Mouse (Mus musculus) heart, postnatal 36 days (tissue): Measurements from ENCODE around the gene Plekhs1. TPM values are rescaled to one million over a fixed set of nuclear protein-coding genes. Genes with fewer than 3 reads are reported as not detected.

Experiments
- DNase-seq, 2 experiments: peaks; one replicate each; pipeline ENCODE4 v3.0.0; 2021 to 2022
- intact Hi-C: fragments of 180-260 bp; cut with DNase I; formaldehyde crosslinking; loops from one replicate; pipeline ENCODE4 v1.15.1; 2025
- total RNA-seq, 2 experiments: library from RNA; stranded (reverse); gene quantifications; 2 replicates each; pipeline ENCODE4 v1.2.3; 2021

The Plekhs1 gene
- total RNA-seq: not detected

DNA sequence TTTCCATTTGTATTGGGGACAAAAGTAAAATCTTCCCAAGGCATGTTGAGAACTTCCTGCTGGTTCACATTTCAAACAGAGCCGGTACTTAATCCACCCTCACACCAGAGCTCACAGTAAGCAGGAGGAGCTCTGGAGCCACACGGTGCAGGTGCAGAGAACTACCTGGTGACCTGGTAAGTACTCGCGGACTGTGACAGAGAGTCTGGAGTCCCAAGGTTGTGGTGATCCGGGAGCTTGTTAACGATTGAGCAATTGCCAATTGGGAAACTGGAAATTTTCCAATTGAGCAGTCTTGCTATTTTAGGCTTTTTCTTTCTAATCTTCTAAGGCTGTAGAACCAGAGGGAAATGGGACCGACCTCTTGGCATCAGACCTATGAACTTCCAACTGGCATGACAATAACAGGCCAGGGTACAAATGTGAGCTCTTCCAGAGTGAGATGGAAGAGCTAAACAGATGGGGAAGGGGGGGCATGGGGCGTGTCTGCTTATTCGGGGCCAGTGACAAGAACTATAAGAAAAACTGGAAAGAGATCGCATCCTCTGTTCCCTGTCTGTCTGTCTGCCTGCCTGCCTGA, at the start of gene Plekhs1:
Gene Plekhs1 (plus strand): TSS at position 119 of the 580 bp plus-strand sequence.
- no peak for DNase-seq

DNA sequence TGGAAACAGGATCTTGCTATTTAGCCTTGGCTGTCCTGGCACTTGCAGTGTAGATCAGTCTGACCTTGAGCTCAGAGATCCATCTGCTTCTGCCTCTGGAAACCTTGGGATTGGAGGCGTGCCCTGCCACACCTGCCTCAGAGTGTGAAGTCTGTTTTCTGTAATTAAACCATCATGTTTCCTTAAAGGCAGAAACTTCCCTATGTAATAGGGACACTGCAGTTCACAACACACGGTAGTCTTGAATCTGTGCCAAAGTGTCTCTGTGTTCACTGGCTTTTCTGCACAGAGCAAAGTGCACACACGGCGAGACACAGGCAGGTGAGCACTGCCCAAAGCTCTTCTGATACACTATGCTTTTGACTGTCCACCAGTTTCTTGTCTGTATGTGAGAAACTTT, 43.0 kb upstream of the Plekhs1 start:
- DNase-seq: no peak
- intact Hi-C loops: no loop called here

More for the DNA sequence above, at the start of gene Plekhs1:
- intact Hi-C loops: no loop called here

DNA sequence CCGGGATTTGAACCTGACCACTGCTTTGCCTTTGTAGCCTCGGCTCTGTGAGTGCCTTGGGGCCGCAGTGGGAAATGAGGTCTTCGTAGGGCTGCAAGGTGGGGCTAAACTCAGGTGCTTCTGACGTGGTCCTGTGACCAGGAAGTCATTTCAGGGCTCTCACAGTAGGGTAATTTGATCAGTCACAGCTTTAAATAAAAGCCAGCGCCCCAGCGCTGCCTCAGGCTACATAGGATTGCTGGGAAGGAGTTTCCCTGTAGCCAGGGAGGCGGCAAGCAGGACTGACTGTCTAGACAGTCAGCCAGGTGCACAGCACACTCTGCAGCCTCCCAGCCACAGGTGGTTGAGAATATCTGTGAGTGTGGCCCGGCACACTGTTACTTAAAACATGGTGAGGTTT, 42.0 kb upstream of the Plekhs1 start:
- intact Hi-C loops: no loop called here
- no peak for DNase-seq

DNA sequence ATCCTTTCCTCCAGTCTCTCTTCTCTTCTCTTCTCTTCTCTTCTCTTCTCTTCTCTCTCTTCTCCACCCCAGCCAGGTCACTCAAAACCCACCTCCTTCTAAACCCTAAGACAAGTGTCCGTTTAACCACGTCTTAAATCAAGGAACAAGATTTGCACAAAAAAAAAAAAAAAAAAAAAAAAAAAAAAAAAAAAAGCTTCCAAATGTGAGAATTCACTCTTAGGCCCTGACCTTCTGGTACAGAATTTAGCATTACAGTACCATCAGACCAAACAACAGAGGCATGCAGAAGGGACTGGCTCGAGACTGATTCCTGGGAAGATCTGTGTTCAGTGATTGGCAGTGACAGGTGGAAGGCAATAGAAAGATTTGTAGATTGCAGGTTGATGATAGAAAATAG, 41.1 kb upstream of the Plekhs1 start:
- no peak for DNase-seq
- intact Hi-C loops: loop anchor here (5.0 to 10.0 kb wide), 5 partner anchors 142 to 614 kb away; partner anchors contain the start of gene Adrb1

DNA sequence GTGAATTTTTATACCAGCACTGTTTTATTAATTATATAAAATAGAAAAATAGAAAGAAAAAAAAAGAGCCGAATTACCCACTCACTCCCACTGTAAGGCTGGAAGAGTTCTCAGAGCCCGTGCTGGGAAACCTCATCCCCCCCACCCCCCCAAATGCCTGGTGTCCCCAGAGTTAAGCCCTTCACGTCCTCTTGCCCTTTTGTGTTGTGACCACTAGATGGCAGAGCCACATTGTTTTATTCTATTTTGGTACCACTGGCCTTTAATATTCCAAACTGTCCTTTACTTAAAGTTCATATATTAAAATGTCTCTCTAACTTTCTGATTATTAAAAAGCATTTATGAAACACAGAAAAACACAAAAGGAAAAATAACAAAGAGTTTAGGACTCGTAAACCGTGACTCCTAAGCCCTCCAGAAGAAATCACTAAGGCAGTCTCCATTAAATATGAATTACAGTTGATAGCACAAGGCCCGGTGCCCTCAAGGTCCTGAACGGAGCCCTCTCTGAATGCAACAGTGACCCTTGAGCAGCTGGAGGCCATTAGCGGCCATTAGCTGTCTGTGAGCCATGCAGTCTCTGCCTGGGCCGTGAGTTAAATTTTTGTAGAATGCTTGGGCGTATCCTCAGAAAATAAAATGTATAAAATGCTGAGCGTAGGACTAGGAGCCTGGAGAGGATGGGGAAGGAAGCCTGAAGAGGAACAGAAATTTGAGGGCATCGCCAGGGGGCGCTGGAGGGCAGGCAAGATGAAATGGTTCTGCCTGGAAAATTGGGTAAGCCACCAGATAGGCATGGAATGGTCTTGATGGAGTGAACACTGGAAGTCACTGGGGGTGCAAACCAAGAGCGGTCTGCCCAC, 38.7 kb upstream of the Plekhs1 start:
- intact Hi-C loops: loop anchor here (1.0 to 10.0 kb wide), 6 partner anchors 140 to 612 kb away; partner anchors contain the start of gene Adrb1
- DNase-seq: peak; percentile 86 to 92

DNA sequence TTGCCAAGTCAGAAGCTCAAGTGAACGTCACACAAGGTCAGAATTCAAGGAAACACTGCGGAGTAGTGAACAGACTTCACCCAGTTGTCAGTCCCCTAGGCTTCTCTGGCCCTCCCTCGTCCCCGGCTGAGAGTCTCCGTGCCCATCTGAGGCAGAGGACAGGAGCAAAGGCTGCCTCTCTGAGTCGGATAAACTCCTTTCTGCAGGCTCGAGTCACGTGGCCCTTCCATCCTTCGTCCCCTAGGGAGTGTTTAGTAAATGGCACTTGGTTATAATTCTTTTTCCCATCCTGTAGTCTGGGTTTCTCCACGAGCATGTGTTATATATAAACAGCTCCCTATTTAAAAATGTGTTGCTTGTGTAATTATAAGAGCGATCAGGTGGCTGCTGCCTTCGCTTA, 38.1 kb upstream of the Plekhs1 start:
- no peak for DNase-seq
- intact Hi-C loops: loop anchor here (5.0 to 10.0 kb wide), 5 partner anchors 139 to 611 kb away; partner anchors contain the start of gene Adrb1

DNA sequence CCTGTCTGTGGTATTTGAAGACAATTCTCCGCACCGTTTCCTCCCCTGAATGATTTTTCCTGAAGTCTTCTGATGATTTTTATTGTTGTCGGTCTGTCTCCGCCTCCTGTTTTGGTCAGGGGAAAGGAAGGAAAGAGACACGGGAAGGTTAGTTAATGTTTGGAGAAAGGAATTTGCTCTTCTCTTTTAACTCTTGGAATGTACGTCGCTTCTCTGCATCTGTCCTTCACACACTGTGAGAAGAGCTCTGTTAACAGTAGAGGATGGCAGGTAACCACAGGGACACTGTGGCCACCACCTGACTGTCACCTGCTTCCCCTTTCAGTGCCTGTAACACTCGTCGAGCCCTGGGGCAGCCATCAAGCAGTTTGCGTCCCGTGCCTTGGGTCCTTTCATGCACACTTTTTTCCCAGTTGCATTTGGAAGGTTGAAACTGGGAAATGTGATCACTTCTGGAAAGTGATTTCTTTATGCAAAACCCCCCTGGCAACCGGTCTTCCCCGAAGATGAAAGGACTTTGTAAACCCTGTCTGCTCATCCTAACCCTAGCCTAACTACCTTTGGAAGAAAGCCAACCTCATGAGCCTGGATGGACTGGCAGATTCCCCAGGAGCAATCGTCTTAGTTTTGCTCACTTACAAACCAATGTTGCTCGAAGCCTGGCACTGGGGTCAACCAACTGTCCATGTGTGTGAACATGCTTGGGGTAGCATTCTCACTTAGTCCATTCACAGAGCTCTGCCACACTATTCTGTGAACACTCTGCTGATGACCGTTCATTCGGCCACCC, 36.6 kb upstream of the Plekhs1 start:
- no peak for DNase-seq
- intact Hi-C loops: loop anchor here (5.0 to 10.0 kb wide), 5 partner anchors 138 to 610 kb away; partner anchors contain the start of gene Adrb1

DNA sequence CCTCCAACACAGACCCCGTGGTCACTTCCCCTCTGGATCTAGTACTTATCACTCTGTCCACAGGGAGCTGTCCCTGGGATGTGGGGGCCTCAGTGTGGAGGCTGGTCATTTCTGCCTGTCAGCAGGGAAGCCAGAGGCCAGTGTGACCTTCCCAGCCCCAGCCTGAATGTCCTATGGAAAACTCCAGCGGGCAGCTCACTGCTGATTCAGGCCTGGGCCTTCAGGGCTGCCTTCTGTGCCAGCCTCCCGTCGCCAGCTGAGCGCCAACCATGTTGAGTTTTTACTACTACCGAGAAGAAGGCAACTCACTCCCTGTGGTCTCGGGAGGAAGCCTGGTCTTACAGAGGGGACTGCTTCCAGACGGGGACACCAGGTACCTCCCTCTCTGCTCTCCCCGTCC, 35.9 kb upstream of the Plekhs1 start:
- peak; percentile 18 to 32 for DNase-seq
- intact Hi-C loops: loop anchor here (10.0 kb wide), 1 partner anchor 609 kb away; no protein-coding TSS in a partner anchor

DNA sequence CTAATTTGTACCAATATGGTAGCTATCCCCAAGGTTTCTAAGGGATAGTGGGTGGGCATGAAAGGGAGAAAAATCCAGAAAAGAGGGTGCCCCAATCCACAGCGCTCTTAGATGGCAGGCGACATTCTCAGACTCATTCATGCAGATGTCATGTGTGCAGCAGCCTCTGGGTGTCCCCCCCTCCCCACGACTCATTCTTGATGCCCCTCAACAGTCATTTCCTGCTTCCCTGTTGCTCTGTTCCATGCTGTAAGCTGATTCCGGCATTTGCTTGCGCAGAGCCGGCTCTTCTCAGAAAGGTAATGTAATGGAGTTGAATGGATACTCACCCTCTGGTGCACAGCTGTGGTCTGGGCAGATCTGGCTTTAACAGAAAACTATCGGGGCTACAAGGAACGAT, 31.1 kb upstream of the Plekhs1 start:
- DNase-seq: no peak
- intact Hi-C loops: no loop called here

DNA sequence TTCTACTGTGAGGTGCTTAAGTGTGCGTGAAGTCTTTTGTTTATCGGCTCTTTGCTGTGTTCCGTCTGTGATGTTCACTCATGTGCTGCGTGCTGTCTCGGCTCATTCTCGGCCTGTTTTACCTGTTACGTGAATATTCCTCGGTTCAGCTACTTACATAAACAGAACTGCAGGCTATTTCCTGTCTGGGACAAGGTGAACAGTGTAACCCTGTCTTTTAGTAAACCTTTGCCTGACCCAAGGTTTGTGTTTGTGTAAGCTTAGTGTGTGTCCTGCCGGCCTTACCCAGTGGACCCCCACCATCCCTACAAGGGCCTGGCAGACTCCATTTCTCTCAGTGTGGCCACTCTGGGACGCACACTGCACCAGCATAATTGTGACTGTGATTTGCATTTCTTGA, 28.7 kb upstream of the Plekhs1 start:
- intact Hi-C loops: no loop called here
- no peak for DNase-seq

DNA sequence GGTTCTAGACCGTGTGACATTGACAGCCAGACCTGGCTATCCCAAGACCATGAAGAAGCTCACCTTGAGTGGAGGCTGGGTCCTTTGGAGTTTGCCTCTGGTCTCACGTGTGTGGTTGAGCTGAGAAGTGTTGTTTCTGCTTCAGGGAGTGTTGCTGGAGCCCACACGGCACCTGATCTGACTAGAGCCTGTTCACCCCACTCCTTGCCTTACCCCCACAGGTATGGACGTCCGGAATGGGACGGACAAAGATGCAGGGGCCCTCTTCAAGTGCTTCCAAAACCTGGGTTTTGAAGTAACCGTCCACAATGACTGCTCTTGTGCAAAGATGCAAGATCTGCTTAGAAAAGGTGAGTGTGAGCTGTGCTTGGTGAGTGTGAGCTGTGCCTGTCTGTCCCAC, 27.9 kb upstream of the Plekhs1 start:
- intact Hi-C loops: no loop called here
- DNase-seq: no peak

DNA sequence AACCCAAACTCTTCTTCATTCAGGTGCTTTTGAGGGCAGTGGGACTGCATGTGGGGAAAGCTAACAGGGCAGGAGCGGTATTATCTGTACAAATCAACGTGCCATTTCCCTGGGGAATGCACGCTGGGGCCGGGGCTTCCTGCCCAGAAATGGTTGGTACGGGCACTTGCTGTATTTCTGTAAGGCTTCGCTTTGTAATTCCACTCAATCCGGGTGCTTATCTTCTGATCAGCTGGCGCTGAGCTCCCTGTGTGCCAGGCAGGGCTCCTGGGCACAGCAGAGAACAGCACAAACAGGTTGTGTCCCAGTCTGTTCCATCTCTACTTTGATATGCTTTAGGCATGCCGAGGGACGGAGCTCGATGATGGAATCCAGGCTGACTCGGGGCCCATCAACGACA, 25.1 kb upstream of the Plekhs1 start:
- intact Hi-C loops: no loop called here
- no peak for DNase-seq

DNA sequence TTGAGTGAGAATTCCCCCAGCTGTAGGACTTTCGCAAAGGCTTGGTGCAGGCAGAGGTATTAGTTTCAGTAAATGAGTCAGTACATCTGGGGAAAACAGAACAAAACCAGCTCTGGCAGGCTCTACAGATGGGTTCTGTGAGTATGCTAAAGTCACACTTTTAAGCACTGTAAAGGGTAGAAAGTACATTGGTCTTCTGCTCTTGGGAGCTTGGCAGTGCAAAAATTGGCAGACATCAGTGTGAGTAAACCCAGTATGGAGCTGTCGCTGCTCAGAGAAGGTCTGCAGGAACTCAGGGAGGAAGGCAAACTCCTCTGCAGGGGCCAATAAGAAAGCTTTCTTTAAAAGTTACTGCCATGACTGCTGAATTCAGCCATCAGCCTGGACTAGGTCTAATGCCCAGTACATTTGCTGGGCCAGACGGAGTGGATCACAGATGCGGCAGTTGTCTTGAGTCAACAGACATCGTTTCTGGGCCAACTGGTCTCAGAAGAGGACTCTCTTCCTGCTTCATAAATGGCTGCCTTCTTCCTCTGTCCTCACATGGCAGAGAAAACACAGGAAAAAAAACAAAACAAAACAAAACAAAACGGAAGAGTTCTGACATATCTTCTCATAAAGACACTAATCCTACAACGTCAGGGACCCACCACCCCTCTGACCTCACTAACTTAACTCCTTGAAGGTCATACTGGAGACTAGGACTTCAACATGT, 22.9 kb upstream of the Plekhs1 start:
- DNase-seq: peak; percentile 24 to 29
- intact Hi-C loops: no loop called here

DNA sequence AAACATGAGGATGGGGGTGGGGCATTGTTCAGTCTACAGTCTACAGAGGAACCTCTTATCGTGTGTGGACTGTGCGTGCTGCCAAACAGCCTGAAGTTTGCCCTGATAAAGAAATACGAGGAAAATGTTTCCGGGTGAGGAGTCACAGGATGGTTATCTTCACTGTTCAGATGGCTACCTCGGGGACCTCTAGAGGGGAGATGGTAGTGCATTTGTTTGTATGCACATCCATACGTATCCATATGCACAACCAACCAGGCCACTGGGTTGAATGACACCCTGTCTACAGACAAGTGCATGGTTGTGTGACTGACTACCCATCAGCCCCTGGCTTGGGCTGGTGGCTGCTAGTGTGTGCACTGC, 22.4 kb upstream of the Plekhs1 start:
- intact Hi-C loops: no loop called here
- DNase-seq: no peak

DNA sequence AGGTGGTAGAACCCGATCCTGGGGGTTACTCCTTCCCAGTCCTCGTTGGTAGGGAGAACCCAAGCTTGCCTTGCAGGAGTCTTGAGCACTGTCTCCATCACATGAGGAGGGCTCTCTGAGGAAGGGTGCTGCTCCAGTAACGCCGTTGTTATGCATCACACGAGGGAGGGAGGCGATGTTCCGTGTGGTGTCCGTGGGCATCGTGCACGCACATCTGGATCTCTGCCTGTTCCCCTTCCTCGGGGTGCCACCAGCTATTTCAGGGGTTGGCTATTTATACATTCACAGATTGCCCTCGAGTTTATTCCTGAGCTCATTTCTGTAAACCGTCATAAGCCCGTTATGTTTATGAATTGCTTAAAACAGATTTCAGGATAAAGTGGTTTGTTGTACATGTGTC, 18.0 kb upstream of the Plekhs1 start:
- intact Hi-C loops: no loop called here
- DNase-seq: no peak

DNA sequence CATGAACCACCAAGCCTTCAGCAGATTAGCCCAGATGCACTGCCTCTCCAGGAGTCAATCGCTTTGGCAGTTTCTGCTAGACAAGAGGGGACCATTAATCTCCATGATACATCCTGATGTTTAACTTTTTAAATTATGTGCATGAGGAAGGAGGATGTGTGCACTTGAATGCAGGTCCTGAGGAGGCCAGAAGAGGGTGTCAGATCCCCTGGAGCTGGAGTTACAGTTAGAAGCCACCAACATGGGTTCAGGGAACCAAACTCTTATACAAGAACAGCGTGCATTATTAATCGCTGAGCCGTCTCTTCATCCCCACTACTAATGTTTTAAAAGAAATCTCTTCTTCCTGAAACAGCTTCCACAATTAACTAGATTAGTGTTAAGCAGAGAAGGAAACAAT, 12.7 kb upstream of the Plekhs1 start:
- no peak for DNase-seq
- intact Hi-C loops: no loop called here

DNA sequence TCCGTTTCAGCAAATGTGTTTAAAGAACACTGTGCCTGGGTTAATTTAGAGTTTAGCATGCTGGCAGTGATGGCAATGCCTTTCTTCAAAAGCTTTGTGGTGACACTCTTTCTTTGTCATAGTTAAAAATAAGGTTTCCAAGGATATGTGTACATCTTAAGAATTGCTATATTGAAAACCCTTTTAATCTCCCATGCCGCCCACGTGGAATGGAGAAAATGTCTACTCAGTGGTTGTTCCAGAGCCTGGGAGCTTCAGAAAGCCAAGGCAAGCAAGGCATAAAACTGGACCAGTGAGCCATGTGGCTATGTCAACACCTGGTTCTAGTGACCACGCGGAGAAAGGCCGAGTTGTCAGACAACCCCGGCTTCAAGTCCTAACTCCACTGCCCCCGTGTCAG, 11.9 kb upstream of the Plekhs1 start:
- intact Hi-C loops: no loop called here
- no peak for DNase-seq

DNA sequence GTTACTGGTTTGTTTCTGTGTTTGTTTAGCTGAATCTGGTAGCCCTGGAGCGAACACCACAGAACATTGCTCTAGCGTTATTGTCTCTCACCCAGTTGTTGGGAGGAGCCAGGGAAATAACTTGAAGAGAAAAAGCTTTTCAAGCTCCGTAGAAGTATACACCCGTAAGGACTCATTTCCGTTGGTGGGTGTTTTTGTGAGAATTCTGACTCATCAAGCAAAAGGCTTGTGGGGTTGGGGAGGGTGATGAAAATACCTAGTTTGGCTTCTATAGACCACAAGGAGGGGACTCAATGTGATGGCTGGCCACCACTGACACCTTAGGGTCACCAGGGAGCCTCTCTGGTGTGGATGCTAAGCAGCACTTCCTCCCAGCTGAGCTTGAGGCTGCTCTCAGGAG, 10.5 kb upstream of the Plekhs1 start:
- intact Hi-C loops: no loop called here
- no peak for DNase-seq

DNA sequence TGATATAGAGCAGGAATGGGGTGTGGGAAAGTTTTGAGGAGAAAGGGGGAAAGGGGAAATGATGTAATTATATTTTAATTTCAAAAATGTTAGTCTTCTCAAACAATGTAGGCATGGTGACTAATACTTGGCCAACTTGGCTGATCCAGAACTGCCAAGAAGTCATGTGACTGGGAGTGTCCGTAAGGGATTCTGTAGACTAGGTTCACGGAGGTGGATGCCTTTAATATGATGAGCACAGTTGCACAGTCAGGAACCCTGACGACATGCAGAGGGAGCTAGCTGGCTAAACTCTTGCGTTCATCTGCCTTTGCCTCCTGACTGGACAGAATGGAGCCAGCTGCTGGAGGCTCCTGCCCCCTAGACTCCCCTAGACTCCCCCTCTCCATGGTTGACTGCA, 9.6 kb upstream of the Plekhs1 start:
- intact Hi-C loops: no loop called here
- no peak for DNase-seq

DNA sequence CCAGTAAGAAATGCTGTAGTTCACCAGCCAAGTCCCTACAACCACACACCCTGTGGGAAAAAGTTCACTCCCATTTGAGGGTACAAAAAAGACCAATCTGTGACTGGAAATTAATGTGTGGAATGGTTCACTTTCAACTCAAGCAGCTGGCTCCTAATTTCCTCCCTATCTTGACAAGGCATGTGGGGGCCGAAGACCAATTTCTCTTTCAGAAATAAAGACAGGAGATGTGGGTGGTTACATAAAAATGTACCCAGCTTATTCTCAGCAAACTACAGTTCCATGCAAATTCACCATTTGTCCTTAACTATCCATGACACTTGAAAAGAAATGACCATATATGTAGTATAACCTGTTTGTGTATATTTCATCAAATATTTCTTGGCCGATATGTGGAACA, 9.0 kb upstream of the Plekhs1 start:
- intact Hi-C loops: no loop called here
- DNase-seq: no peak

DNA sequence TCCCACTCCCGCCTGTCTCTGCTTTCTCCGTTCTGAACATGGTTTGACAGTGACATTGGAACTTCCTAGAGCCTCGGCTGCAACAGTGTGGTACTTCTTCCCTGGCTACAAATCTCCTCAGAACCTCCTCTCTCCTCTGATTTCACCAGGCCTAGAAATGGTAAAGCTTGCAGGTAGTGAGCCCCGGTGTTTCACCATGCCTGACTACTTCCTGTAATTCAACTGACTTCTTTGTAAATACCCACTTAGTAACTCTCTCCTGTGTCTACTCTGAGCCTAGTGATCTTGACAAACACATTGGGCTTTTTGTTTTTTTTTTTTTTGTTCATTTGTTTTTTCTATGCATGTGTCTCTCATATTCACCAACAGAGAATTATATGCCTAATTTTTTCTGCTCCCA, 6.6 kb upstream of the Plekhs1 start:
- no peak for DNase-seq
- intact Hi-C loops: no loop called here
